Mouse (Mus musculus) left cerebral cortex, adult 2 months (tissue): ENCODE results near the gene Exoc6b. TPM values are rescaled to one million over a fixed set of nuclear protein-coding genes. Genes with fewer than 3 reads are reported as not detected.
A peak's percentile ranks its signal among the peaks of the same experiment; 100 is the strongest.
"Not testable (repeated sequence)": the region's sequence is repeated elsewhere in the genome, so short reads cannot be mapped to it uniquely, and the experiment has no call there.

Source experiments
- DNase-seq, 2 experiments: peaks; one replicate each; pipeline ENCODE4 v3.0.0; 2021 to 2022; ENCODE audit warnings: low spot score in 2 of 2, mixed read lengths in 1 of 2; ENCODE audit errors: extremely low spot score in 1 of 2
- H3K27ac ChIP-seq: fragments of 200-600 bp; 2 replicates; pipeline ENCODE4 v1.8.1; 2022
- H3K4me3 ChIP-seq: fragments of 200-600 bp; 2 replicates; pipeline ENCODE4 v1.8.1; 2022
- CTCF ChIP-seq: fragments of 200-600 bp; IDR thresholded peaks from 2 replicates; pipeline ENCODE4 v1.8.1; 2022; ENCODE audit warnings: antibody characterized with exemption, mild to moderate bottlenecking, moderate library complexity
- intact Hi-C: fragments of 180-260 bp; cut with DNase I; formaldehyde crosslinking; loops from one replicate; pipeline ENCODE4 v1.15.1; 2025
- total RNA-seq, 2 experiments: library from RNA; stranded (reverse); gene quantifications; 2 replicates each; pipeline ENCODE4 v1.2.3; 2021

The Exoc6b gene
- total RNA-seq, 2 experiments from 2014 or later: 85.0 to 93.3 TPM

DNA sequence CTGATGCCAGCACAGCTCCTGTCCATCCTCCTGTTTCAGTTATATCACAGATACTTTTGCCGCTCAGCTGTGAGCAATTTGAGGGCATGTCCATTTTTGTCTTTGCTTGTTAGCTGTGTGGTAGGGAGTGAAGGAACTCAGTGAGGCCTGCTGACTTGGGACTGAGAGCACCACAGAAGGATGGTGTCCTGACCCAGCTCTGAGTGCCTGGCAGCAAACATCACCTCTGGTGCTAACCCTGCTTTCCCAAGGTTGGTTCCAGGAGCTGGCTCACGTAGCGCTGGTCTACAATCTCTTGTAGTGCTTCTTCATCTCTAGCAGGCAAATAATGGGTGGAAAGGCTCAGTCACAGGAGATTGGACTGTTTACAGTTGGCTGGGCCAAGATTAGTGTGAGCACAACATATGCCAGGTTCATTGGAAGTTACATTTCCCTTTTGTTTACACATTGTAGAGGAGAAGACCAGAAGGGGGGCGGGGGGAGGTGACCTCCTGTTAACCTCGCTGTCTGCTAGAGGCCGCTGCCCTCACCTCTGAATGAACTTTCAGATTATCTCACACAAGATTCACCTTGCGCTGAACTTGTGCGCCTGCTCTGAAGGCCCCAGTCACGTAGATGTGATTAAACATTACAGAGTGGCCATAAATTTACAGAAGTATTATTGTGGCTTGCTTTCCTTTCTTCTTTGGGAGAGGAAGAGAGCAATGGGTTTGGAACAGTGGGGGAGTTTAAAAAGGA lies 428.8 kb downstream of the Exoc6b start:
- TF ChIP-seq CTCF: no peak
- intact Hi-C loops: no loop called here
- Histone ChIP-seq H3K27ac (no peak overlapping the region), H3K4me3 (no peak overlapping the region)
- no peak for DNase-seq

DNA sequence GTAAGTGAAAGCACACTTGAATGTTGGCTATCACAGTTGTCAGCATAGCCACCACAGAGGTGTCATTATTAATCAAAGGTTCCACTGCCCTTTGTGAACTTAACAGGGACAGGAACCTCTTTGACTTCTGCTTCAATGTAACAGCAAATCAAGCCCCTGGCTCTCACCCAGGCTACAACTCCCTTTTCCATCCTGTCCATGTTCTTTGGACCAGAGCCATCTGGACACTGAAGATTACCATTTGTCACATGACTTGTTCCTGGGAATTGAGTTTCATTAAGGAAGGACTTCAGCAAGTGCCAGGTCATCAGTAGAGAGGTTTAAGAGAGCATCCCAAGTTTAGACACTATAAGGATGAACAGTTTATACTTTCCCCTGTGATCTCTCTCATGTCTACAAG lies 431.1 kb downstream of the Exoc6b start:
- no peak for DNase-seq
- Histone ChIP-seq H3K4me3 (no peak overlapping the region), H3K27ac (no peak overlapping the region)
- intact Hi-C loops: no loop called here
- TF ChIP-seq CTCF: no peak

- intact Hi-C loops: no loop called here
- no peak for DNase-seq
- TF ChIP-seq CTCF: no peak
- Histone ChIP-seq H3K27ac (no peak overlapping the region), H3K4me3 (no peak overlapping the region)
Observed at GRCm38 (mm10) chr6:84631588-84631987, 437.7 kb downstream of the Exoc6b start.

GRCm38 (mm10) chr6:84630276-84630675 lies 439.0 kb downstream of the Exoc6b start:
- H3K4me3 ChIP-seq: no peak overlapping the region
- DNase-seq: no peak
- H3K27ac ChIP-seq: no peak overlapping the region
- no peak for TF ChIP-seq CTCF
- intact Hi-C loops: no loop called here

GRCm38 (mm10) chr6:84628831-84629230 lies 440.5 kb downstream of the Exoc6b start:
- intact Hi-C loops: no loop called here
- Histone ChIP-seq H3K4me3 (no peak overlapping the region), H3K27ac (no peak overlapping the region)
- no peak for TF ChIP-seq CTCF
- no peak for DNase-seq

- Histone ChIP-seq H3K27ac (no peak overlapping the region), H3K4me3 (no peak overlapping the region)
- DNase-seq: no peak
- intact Hi-C loops: no loop called here
- TF ChIP-seq CTCF: no peak
Observed at GRCm38 (mm10) chr6:84626398-84626797, 442.9 kb downstream of the Exoc6b start.

GRCm38 (mm10) chr6:84619166-84619565 lies 450.1 kb downstream of the Exoc6b start:
- H3K27ac ChIP-seq: no peak overlapping the region
- intact Hi-C loops: no loop called here
- no peak overlapping the region for H3K4me3 ChIP-seq
- TF ChIP-seq CTCF: no peak
- DNase-seq: no peak

GRCm38 (mm10) chr6:84617051-84617450 lies 452.3 kb downstream of the Exoc6b start:
- Histone ChIP-seq H3K27ac (no peak overlapping the region), H3K4me3 (no peak overlapping the region)
- DNase-seq: no peak
- intact Hi-C loops: no loop called here
- no peak for TF ChIP-seq CTCF

GRCm38 (mm10) chr6:84616586-84616985 lies 452.7 kb downstream of the Exoc6b start:
- no peak for DNase-seq
- Histone ChIP-seq H3K4me3 (no peak overlapping the region), H3K27ac (no peak overlapping the region)
- intact Hi-C loops: no loop called here
- TF ChIP-seq CTCF: no peak

- no peak for TF ChIP-seq CTCF
- no peak for DNase-seq
- Histone ChIP-seq H3K4me3 (no peak overlapping the region), H3K27ac (no peak overlapping the region)
- intact Hi-C loops: no loop called here
Observed at GRCm38 (mm10) chr6:84613561-84613960, 455.8 kb downstream of the Exoc6b start.

GRCm38 (mm10) chr6:84601136-84601889 lies 468.0 kb downstream of the Exoc6b start:
- TF ChIP-seq CTCF: no peak
- no peak overlapping the region for H3K4me3 ChIP-seq
- no peak overlapping the region for H3K27ac ChIP-seq
- intact Hi-C loops: no loop called here
- DNase-seq: no peak

DNA sequence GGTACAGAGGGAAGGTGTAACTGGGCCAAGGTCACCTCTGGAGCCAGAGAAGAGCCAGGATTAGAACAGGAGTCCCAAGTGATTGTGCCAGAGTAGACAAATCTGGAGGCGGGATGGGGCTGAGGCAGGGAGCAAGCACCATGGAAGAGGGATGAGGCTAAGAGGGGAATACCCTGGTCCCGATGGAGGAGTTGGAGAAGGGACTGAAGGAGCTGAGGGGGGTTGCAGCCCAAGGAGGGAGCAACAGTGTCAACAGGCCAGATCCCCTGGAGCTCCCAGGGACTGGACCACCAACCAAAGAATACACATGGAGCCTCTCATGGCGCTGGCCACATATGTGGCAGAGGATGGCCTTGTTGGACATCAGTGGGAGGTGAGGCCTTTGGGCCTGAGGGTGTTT lies 470.0 kb downstream of the Exoc6b start:
- peak in 1 of 2 experiments; percentile 5 for DNase-seq
- H3K27ac ChIP-seq, H3K4me3 ChIP-seq: not testable (repeated sequence)
- intact Hi-C loops: loop anchor here (10.0 kb wide), 1 partner anchor 416 kb away; no protein-coding TSS in a partner anchor

DNA sequence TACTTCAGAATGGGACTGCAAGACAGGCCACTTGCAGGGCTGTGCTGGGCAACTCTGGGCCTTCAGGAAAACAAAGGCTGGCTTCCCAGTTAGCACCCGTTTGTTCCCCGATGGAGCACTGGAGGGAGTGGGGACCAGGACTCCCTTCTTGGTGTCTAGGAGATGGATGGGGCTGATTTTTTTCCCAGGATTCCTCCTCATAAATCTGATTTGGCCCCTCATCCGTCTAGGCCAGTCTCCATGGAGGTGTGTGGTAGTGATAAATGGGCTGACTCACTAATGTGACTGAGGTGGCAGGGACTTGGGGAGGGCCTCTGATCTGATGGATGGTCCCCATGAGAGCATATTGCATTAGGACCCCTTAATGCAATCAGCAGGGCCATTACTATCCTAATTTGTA lies 470.6 kb downstream of the Exoc6b start:
- Histone ChIP-seq H3K4me3 (no peak overlapping the region), H3K27ac (no peak overlapping the region)
- TF ChIP-seq CTCF: no peak
- intact Hi-C loops: loop anchor here (10.0 kb wide), 1 partner anchor 416 kb away; no protein-coding TSS in a partner anchor
- peak; percentile 4 to 6 for DNase-seq
